Mouse (Mus musculus): ENCODE results near the gene Olfr718-ps1.
"Not testable (repeated sequence)": the region's sequence is repeated elsewhere in the genome, so short reads cannot be mapped to it uniquely, and the experiment has no call there.

Gene Olfr718-ps1

GRCm38 (mm10) chr5:143148661-143149060, 1.3 kb upstream of the Olfr718-ps1 start:
- Histone ChIP-seq H3K27me3 (ENCODE audit: control insufficient read depth, insufficient read depth, low read length, poor library complexity, severe bottlenecking) (no peaks in the 10 kb centered on the region), H3K36me3 (ENCODE audit: control insufficient read depth, insufficient read depth, low read length, poor library complexity, severe bottlenecking) (no peaks in the 10 kb centered on the region)
- no peak for DNase-seq (ENCODE audit: low read depth, low spot score)

- no peak for DNase-seq (ENCODE audit: low read depth, low spot score)
- Histone ChIP-seq H3K27me3 (ENCODE audit: control insufficient read depth, insufficient read depth, low read length, poor library complexity, severe bottlenecking) (no peaks in the 10 kb centered on the region), H3K36me3 (ENCODE audit: control insufficient read depth, insufficient read depth, low read length, poor library complexity, severe bottlenecking) (no peaks in the 10 kb centered on the region)
These were observed 9.8 kb downstream of the Olfr718-ps1 start for GRCm38 (mm10) chr5:143137580-143137979.

- H3K27me3 ChIP-seq (ENCODE audit: control insufficient read depth, insufficient read depth, low read length, poor library complexity, severe bottlenecking), result no peaks in the 10 kb centered on the region
- no peaks in the 10 kb centered on the region for H3K36me3 ChIP-seq (ENCODE audit: control insufficient read depth, insufficient read depth, low read length, poor library complexity, severe bottlenecking)
- DNase-seq (ENCODE audit: low read depth, low spot score), result no peak
These were observed 12.3 kb downstream of the Olfr718-ps1 start for GRCm38 (mm10) chr5:143135042-143135441.

GRCm38 (mm10) chr5:143134216-143135010, 13.0 kb downstream of the Olfr718-ps1 start:
- not testable (repeated sequence) for H3K36me3 ChIP-seq (ENCODE audit: control insufficient read depth, insufficient read depth, low read length, poor library complexity, severe bottlenecking); H3K27me3 ChIP-seq (ENCODE audit: control insufficient read depth, insufficient read depth, low read length, poor library complexity, severe bottlenecking); DNase-seq (ENCODE audit: low read depth, low spot score)

DNA sequence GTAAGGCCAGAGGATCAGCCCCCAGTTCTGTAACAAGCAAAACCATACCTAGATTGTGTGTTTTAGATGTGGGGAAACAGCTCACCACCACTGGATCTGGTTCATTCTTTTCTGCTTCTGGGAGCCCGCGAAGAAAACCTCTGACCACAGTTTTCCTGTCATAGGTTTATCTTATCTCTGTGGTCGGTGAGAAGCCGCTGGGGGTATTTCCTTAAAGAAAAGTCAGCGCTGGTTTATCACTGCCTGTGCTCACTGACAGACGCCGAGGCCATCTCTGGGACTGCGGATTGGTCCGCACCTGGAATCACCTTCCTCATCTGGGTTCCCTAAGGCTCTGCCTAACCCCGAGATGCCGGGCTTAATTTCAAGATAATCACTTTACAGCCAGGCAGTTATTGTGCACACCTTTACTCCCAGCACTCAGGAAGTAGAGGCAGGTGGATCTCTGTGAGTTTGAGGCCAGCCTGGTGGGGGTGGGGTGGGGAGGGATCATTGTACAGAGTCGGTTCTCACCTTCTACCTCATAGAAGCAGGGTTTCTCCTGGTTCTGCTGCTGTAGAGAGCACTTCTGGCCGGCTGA, 14.4 kb downstream of the Olfr718-ps1 start:
- DNase-seq (ENCODE audit: low read depth, low spot score), result no peak
- Histone ChIP-seq H3K36me3 (ENCODE audit: control insufficient read depth, insufficient read depth, low read length, poor library complexity, severe bottlenecking) (no peaks in the 10 kb centered on the region), H3K27me3 (ENCODE audit: control insufficient read depth, insufficient read depth, low read length, poor library complexity, severe bottlenecking) (no peaks in the 10 kb centered on the region)

DNA sequence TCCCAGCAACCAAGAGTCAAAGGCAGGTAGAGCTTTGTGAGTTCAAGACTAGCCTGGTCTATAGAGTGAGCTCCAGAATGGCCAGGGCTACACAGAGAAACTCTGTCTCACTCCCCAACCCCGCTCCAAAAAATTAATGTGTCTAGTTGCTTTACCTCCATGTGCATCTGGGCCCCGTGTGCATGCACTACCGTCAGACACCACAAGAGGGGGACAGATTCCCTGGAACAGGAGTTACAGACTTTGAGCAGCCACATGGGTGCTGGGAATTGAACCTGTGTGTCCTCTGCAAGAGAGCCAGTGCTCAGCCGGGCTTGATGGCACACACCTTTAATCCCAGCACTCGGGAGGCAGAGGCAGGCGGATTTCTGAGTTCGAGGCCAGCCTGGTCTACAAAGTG, 17.0 kb downstream of the Olfr718-ps1 start:
- H3K36me3 ChIP-seq (ENCODE audit: control insufficient read depth, insufficient read depth, low read length, poor library complexity, severe bottlenecking), result no peaks in the 10 kb centered on the region
- no peaks in the 10 kb centered on the region for H3K27me3 ChIP-seq (ENCODE audit: control insufficient read depth, insufficient read depth, low read length, poor library complexity, severe bottlenecking)
- DNase-seq (ENCODE audit: low read depth, low spot score), result peak; percentile 56

- no peak for DNase-seq (ENCODE audit: low read depth, low spot score)
- H3K27me3 ChIP-seq (ENCODE audit: control insufficient read depth, insufficient read depth, low read length, poor library complexity, severe bottlenecking), result no peaks in the 10 kb centered on the region
- no peaks in the 10 kb centered on the region for H3K36me3 ChIP-seq (ENCODE audit: control insufficient read depth, insufficient read depth, low read length, poor library complexity, severe bottlenecking)
These were observed 18.3 kb downstream of the Olfr718-ps1 start for GRCm38 (mm10) chr5:143129101-143129500.

GRCm38 (mm10) chr5:143127837-143128236, 19.5 kb downstream of the Olfr718-ps1 start:
- Histone ChIP-seq H3K36me3 (ENCODE audit: control insufficient read depth, insufficient read depth, low read length, poor library complexity, severe bottlenecking) (no peaks in the 10 kb centered on the region), H3K27me3 (ENCODE audit: control insufficient read depth, insufficient read depth, low read length, poor library complexity, severe bottlenecking) (no peaks in the 10 kb centered on the region)
- no peak for DNase-seq (ENCODE audit: low read depth, low spot score)

- no peaks in the 10 kb centered on the region for H3K36me3 ChIP-seq (ENCODE audit: control insufficient read depth, insufficient read depth, low read length, poor library complexity, severe bottlenecking)
- no peaks in the 10 kb centered on the region for H3K27me3 ChIP-seq (ENCODE audit: control insufficient read depth, insufficient read depth, low read length, poor library complexity, severe bottlenecking)
- DNase-seq (ENCODE audit: low read depth, low spot score), result no peak
These were observed 20.5 kb downstream of the Olfr718-ps1 start for GRCm38 (mm10) chr5:143126908-143127307.

GRCm38 (mm10) chr5:143126089-143126488, 21.3 kb downstream of the Olfr718-ps1 start:
- H3K36me3 ChIP-seq (ENCODE audit: control insufficient read depth, insufficient read depth, low read length, poor library complexity, severe bottlenecking), result no peaks in the 10 kb centered on the region
- no peaks in the 10 kb centered on the region for H3K27me3 ChIP-seq (ENCODE audit: control insufficient read depth, insufficient read depth, low read length, poor library complexity, severe bottlenecking)
- no peak for DNase-seq (ENCODE audit: low read depth, low spot score)

DNA sequence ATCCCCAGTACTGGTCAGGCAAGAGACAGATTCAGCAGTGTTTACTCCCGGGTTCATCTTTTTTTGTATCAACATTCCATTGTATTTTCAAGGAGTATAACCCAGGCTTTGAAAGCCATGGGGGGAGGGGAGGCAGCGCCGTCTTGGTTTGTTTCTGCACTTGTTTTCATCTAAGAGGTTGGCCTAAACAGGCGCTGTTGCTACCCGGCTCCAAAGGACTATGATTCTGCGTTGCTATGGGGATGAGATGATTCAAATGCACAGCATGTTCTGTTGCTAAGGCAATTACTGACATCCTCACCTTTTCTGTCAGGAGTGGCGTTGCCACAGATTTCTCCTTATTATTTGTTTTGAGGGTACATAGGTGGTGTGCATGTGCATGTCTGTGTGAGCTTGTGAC, 21.8 kb downstream of the Olfr718-ps1 start:
- no peaks in the 10 kb centered on the region for H3K36me3 ChIP-seq (ENCODE audit: control insufficient read depth, insufficient read depth, low read length, poor library complexity, severe bottlenecking)
- H3K27me3 ChIP-seq (ENCODE audit: control insufficient read depth, insufficient read depth, low read length, poor library complexity, severe bottlenecking), result no peaks in the 10 kb centered on the region
- no peak for DNase-seq (ENCODE audit: low read depth, low spot score)

DNA sequence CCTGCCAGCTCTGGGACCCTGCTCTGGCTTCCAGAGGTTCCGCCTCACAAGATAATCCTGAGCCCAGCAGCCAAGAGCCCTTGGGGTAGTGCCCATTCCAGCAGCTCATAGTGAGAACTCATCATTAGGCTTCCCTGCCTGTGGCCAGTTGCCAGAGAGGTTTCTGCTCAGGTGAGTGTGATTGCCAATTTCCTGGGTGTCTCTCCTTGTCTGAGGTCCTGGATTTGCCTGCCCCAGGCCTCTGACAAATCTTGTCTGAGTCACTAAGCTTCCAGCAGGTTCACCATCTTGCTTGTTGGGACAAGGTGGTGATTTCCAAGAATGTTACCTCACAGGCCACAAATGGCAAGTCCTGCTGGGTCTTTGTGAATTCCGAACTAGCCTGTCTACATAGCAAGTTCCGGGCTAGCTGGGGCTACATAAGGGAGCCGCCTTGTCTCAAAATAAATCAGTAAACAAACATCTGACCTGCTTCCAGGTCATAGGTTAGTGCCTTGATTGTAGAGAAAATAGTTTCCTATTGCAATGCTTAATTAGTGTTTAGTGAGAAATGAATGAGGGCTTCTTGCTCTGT, 22.5 kb downstream of the Olfr718-ps1 start:
- H3K36me3 ChIP-seq (ENCODE audit: control insufficient read depth, insufficient read depth, low read length, poor library complexity, severe bottlenecking), result no peaks in the 10 kb centered on the region
- no peak for DNase-seq (ENCODE audit: low read depth, low spot score)
- no peaks in the 10 kb centered on the region for H3K27me3 ChIP-seq (ENCODE audit: control insufficient read depth, insufficient read depth, low read length, poor library complexity, severe bottlenecking)

- Histone ChIP-seq H3K27me3 (ENCODE audit: control insufficient read depth, insufficient read depth, low read length, poor library complexity, severe bottlenecking) (no peaks in the 10 kb centered on the region), H3K36me3 (ENCODE audit: control insufficient read depth, insufficient read depth, low read length, poor library complexity, severe bottlenecking) (no peaks in the 10 kb centered on the region)
- DNase-seq (ENCODE audit: low read depth, low spot score), result no peak
These were observed 24.7 kb downstream of the Olfr718-ps1 start for GRCm38 (mm10) chr5:143122673-143123072.

GRCm38 (mm10) chr5:143122125-143122524, 25.3 kb downstream of the Olfr718-ps1 start:
- DNase-seq (ENCODE audit: low read depth, low spot score), result no peak
- Histone ChIP-seq H3K27me3 (ENCODE audit: control insufficient read depth, insufficient read depth, low read length, poor library complexity, severe bottlenecking) (no peaks in the 10 kb centered on the region), H3K36me3 (ENCODE audit: control insufficient read depth, insufficient read depth, low read length, poor library complexity, severe bottlenecking) (no peaks in the 10 kb centered on the region)
